Mouse (Mus musculus): Measurements from ENCODE around the gene Mill1.

- no peak for TF ChIP-seq MAX (IDR thresholded peaks at IDR 0.05)
- no peak for TF ChIP-seq CTCF (IDR thresholded peaks at IDR 0.05; ENCODE audit: control insufficient read depth, insufficient read depth, insufficient read length)
- no peak for TF ChIP-seq CEBPB (IDR thresholded peaks at IDR 0.05; ENCODE audit: low read depth)
- TF ChIP-seq USF1 (IDR thresholded peaks at IDR 0.05; ENCODE audit: low read depth), result no peak
- no peak for TF ChIP-seq MYOD1 (IDR thresholded peaks at IDR 0.05; ENCODE audit: control insufficient read depth, insufficient read length, low read depth)
- no peak for TF ChIP-seq MYOG (IDR thresholded peaks at IDR 0.05; ENCODE audit: control insufficient read depth, extremely low read depth, insufficient read length)
These were observed 30.4 kb upstream of the Mill1 start for GRCm38 (mm10) chr7:18214699-18215098.

Data from C2C12 (cell line).